Mouse (Mus musculus) intestine, embryonic 16.5 days (tissue): ENCODE measurements at regions not wholly inside any gene's neighbourhood (a gene's known extent, or its start where the extent isn't known, plus 50 kb on each side); places are given as distances from the start of the nearest gene placed in this dataset.

ENCODE experiments used
- ATAC-seq: fragments of 200-750 bp; cut with Nextera tagmentation; 2 replicates; pipeline ENCODE4 v1.8.0; 2017; ENCODE audit warnings: moderate TSS enrichment, moderate library complexity
- H3K27ac ChIP-seq: fragments of 300-500 bp; sonication (generic); 2 replicates; pipeline ENCODE4 v1.5.1; 2014; ENCODE audit warnings: mild to moderate bottlenecking, low read length
- H3K27me3 ChIP-seq: fragments of 300-500 bp; sonication (generic); replicated peaks from 2 replicates; pipeline ENCODE4 v1.6.1; 2014; ENCODE audit warnings: low read length, control low read depth, mixed read lengths; ENCODE audit not compliant: control insufficient read depth, insufficient read depth
- H3K36me3 ChIP-seq: fragments of 300-500 bp; sonication (generic); 2 replicates; pipeline ENCODE4 v1.6.1; 2014; ENCODE audit warnings: low read length, control low read depth; ENCODE audit not compliant: control insufficient read depth, insufficient read depth
- H3K4me1 ChIP-seq: fragments of 300-500 bp; sonication (generic); 2 replicates; pipeline ENCODE4 v1.6.1; 2014; ENCODE audit warnings: low read length, control low read depth, mixed read lengths; ENCODE audit not compliant: control insufficient read depth, insufficient read depth
- H3K4me2 ChIP-seq: fragments of 300-500 bp; sonication (generic); 2 replicates; pipeline ENCODE4 v1.6.1; 2014; ENCODE audit warnings: low read depth, low read length, control low read depth
- H3K4me3 ChIP-seq: fragments of 300-500 bp; sonication (generic); 2 replicates; pipeline ENCODE4 v1.5.1; 2014; ENCODE audit warnings: mild to moderate bottlenecking, low read length
- H3K9ac ChIP-seq: fragments of 300-500 bp; sonication (generic); 2 replicates; pipeline ENCODE4 v1.6.1; 2014; ENCODE audit warnings: low read depth, low read length
- H3K9me3 ChIP-seq: fragments of 300-500 bp; sonication (generic); 2 replicates; pipeline ENCODE4 v1.6.1; 2016; ENCODE audit warnings: low read length, control low read depth; ENCODE audit not compliant: control insufficient read depth
- WGBS: fragments of 180-500 bp; shearing (Covaris S2); extraction: QIAGEN DNeasy Blood & Tissue Kit; methylation state at CpG from one replicate; pipeline ENCODE4 v1.1.7; 2014; 5-methylcytosine and 5-hydroxymethylcytosine counted together

- H3K27ac ChIP-seq: no peak overlapping the region
- H3K9ac ChIP-seq: no peak overlapping the region
- H3K4me1 ChIP-seq: no peaks in the 10 kb centered on the region
- H3K36me3 ChIP-seq: no peaks in the 10 kb centered on the region
- H3K9me3 ChIP-seq: no peaks in the 10 kb centered on the region
- no peak overlapping the region for H3K4me2 ChIP-seq
- no peak for ATAC-seq
- no peak overlapping the region for H3K4me3 ChIP-seq
- no peaks in the 10 kb centered on the region for H3K27me3 ChIP-seq
- 71% methylated on average over 2 of the region's 2 CpGs for WGBS
Observed at GRCm38 (mm10) chr12:35392111-35392510, 142.7 kb downstream of the Ahr start.

DNA sequence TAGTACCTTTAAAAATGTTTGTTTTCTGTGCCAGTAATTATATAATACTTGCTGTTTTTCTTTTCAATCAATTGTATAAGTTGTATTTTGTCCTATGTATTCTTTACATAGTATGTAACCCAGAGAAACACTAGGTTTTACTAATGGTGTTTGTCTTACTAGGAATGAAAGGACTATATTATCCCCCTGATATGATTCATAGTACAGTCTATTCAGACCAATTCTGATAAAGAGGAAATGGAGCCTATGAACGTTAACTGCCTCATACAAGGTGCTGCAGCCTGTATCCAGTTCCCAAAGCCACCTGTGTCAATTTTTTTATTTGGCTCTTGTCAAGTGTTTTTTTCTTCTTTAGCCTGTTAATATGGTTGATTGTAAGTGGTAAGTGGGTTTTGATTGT, 144.6 kb downstream of the Ahr start:
- ATAC-seq: no peak
- WGBS: 72% methylated on average over 1 of the region's 1 CpGs
- Histone ChIP-seq H3K9ac (no peak overlapping the region), H3K4me2 (no peak overlapping the region), H3K4me3 (no peak overlapping the region), H3K36me3 (no peaks in the 10 kb centered on the region), H3K9me3 (no peaks in the 10 kb centered on the region), H3K27me3 (no peaks in the 10 kb centered on the region), H3K27ac (no peak overlapping the region), H3K4me1 (no peaks in the 10 kb centered on the region)

GRCm38 (mm10) chr12:35389839-35390238, 145.0 kb downstream of the Ahr start:
- Histone ChIP-seq H3K36me3 (no peaks in the 10 kb centered on the region), H3K4me1 (no peaks in the 10 kb centered on the region), H3K4me3 (no peak overlapping the region), H3K4me2 (no peak overlapping the region), H3K27ac (no peak overlapping the region), H3K9me3 (no peaks in the 10 kb centered on the region), H3K27me3 (no peaks in the 10 kb centered on the region), H3K9ac (no peak overlapping the region)
- ATAC-seq: no peak

GRCm38 (mm10) chr12:35384211-35384610, 150.6 kb downstream of the Ahr start:
- no peak for ATAC-seq
- no peak overlapping the region for H3K27ac ChIP-seq
- 70% methylated on average over 4 of the region's 4 CpGs for WGBS

GRCm38 (mm10) chr12:35377266-35377665, 157.6 kb downstream of the Ahr start:
- H3K36me3 ChIP-seq: no peaks in the 10 kb centered on the region
- H3K4me2 ChIP-seq: no peak overlapping the region
- no peaks in the 10 kb centered on the region for H3K27me3 ChIP-seq
- ATAC-seq: no peak
- no peaks in the 10 kb centered on the region for H3K4me1 ChIP-seq
- no peaks in the 10 kb centered on the region for H3K9me3 ChIP-seq
- H3K27ac ChIP-seq: no peak overlapping the region
- no peak overlapping the region for H3K9ac ChIP-seq
- 90% methylated on average over 3 of the region's 3 CpGs for WGBS
- H3K4me3 ChIP-seq: no peak overlapping the region

More at GRCm38 (mm10) chr12:35384211-35384610, 150.6 kb downstream of the Ahr start:
- no peaks in the 10 kb centered on the region for H3K9me3 ChIP-seq
- no peak overlapping the region for H3K9ac ChIP-seq
- H3K4me2 ChIP-seq: no peak overlapping the region
- no peaks in the 10 kb centered on the region for H3K36me3 ChIP-seq
- no peaks in the 10 kb centered on the region for H3K27me3 ChIP-seq
- H3K4me3 ChIP-seq: no peak overlapping the region
- no peaks in the 10 kb centered on the region for H3K4me1 ChIP-seq

GRCm38 (mm10) chr12:35376365-35376764, 158.5 kb downstream of the Ahr start:
- no peaks in the 10 kb centered on the region for H3K9me3 ChIP-seq
- no peak overlapping the region for H3K27ac ChIP-seq
- no peaks in the 10 kb centered on the region for H3K27me3 ChIP-seq
- H3K4me1 ChIP-seq: no peaks in the 10 kb centered on the region
- no peaks in the 10 kb centered on the region for H3K36me3 ChIP-seq
- no peak overlapping the region for H3K4me3 ChIP-seq
- H3K4me2 ChIP-seq: no peak overlapping the region
- no peak overlapping the region for H3K9ac ChIP-seq
- no peak for ATAC-seq

- H3K27me3 ChIP-seq: no peaks in the 10 kb centered on the region
- H3K4me2 ChIP-seq: no peak overlapping the region
- ATAC-seq: no peak
- no peaks in the 10 kb centered on the region for H3K4me1 ChIP-seq
- no peaks in the 10 kb centered on the region for H3K36me3 ChIP-seq
- H3K9me3 ChIP-seq: no peaks in the 10 kb centered on the region
- 90% methylated on average over 2 of the region's 2 CpGs for WGBS
- H3K27ac ChIP-seq: no peak overlapping the region
- no peak overlapping the region for H3K4me3 ChIP-seq
- no peak overlapping the region for H3K9ac ChIP-seq
Observed at GRCm38 (mm10) chr12:35357901-35358300, 176.9 kb downstream of the Ahr start.

- Histone ChIP-seq H3K4me3 (no peak overlapping the region), H3K36me3 (no peaks in the 10 kb centered on the region), H3K27ac (no peak overlapping the region), H3K4me2 (no peak overlapping the region), H3K9me3 (no peaks in the 10 kb centered on the region), H3K27me3 (no peaks in the 10 kb centered on the region), H3K9ac (no peak overlapping the region), H3K4me1 (no peaks in the 10 kb centered on the region)
- no peak for ATAC-seq
- WGBS: 84% methylated on average over 4 of the region's 4 CpGs
Observed at GRCm38 (mm10) chr12:35338191-35338954, 196.5 kb downstream of the Ahr start.

GRCm38 (mm10) chr12:35336314-35336713, 198.5 kb downstream of the Ahr start:
- no peak overlapping the region for H3K4me2 ChIP-seq
- no peak overlapping the region for H3K4me3 ChIP-seq
- H3K27me3 ChIP-seq: no peaks in the 10 kb centered on the region
- no peak overlapping the region for H3K9ac ChIP-seq
- no peak overlapping the region for H3K27ac ChIP-seq
- H3K4me1 ChIP-seq: no peaks in the 10 kb centered on the region
- no peak for ATAC-seq
- H3K36me3 ChIP-seq: no peaks in the 10 kb centered on the region
- H3K9me3 ChIP-seq: no peaks in the 10 kb centered on the region
